Mouse (Mus musculus): ENCODE measurements around the gene Sdk1. TPM values are rescaled to one million over a fixed set of nuclear protein-coding genes. Genes with fewer than 3 reads are reported as not detected.

The Sdk1 gene
- polyA plus RNA-seq, 1 experiment from 2014 or later = 1.3 TPM

- no peak overlapping the region for H3K4me3 ChIP-seq (replicated peaks)
- no peak overlapping the region for H3K4me2 ChIP-seq
- peaks cover 12% of the 10 kb centered on the region; the same call in 1 of the 2 replicates for H3K9me3 ChIP-seq
- 97% methylated on average over 4 of the region's 4 CpGs for WGBS
- H3K36me3 ChIP-seq (replicated peaks) = no peaks in the 10 kb centered on the region
- H3K9ac ChIP-seq = no peak overlapping the region
- ATAC-seq (ENCODE audit: low FRiP score) = no peak
- no peaks in the 10 kb centered on the region for H3K4me1 ChIP-seq
- H3K27me3 ChIP-seq = 0 out of 2 replicates have a peak, but pooled peaks cover 6% of the 10 kb centered on the region
- H3K27ac ChIP-seq = no peak overlapping the region
These were observed 909.5 kb downstream of the Sdk1 start for GRCm38 (mm10) chr5:142150756-142151155.

GRCm38 (mm10) chr5:142156868-142157852 lies 915.9 kb downstream of the Sdk1 start:
- Histone ChIP-seq H3K4me1 (no peaks in the 10 kb centered on the region), H3K4me2 (no peak overlapping the region), H3K36me3 (replicated peaks) (no peaks in the 10 kb centered on the region), H3K4me3 (replicated peaks) (no peak overlapping the region), H3K27me3 (peaks cover 11% of the 10 kb centered on the region; the same call in 1 of the 2 replicates), H3K27ac (0 out of 2 replicates have a peak overlapping the region, but pooled peaks have one; percentile 50), H3K9me3 (0 out of 2 replicates have a peak, but pooled peaks cover 4% of the 10 kb centered on the region), H3K9ac (no peak overlapping the region)
- peak; percentile 44; the same call in 1 of the 2 replicates for ATAC-seq (ENCODE audit: low FRiP score)
- 58% methylated on average over 17 of the region's 17 CpGs for WGBS

DNA sequence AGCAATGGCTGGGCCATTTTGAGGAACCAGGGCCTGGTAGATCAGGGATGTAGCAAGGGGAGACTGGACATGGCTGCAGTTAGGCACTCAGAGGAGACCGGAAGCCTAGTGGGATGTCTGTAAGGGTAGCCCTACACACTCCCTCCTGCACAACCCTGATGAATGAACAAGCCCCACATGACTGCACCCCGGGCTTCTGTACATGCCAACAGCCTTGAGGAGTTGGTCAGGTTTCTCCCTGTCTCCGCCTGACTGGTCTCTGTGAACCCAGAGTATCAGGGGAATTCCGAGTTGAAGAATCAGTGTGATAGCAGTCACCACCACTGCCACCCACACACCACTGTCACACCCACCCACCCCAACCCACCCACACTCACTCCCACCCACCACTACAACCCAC lies 922.2 kb downstream of the Sdk1 start:
- WGBS = 80% methylated on average over 4 of the region's 4 CpGs
- H3K9me3 ChIP-seq = 0 out of 2 replicates have a peak, but pooled peaks cover 3% of the 10 kb centered on the region
- H3K4me3 ChIP-seq (replicated peaks) = no peak overlapping the region
- 0 out of 2 replicates have a peak, but pooled peaks cover 3% of the 10 kb centered on the region for H3K36me3 ChIP-seq (replicated peaks)
- no peak overlapping the region for H3K27ac ChIP-seq
- H3K4me1 ChIP-seq = no peaks in the 10 kb centered on the region
- ATAC-seq (ENCODE audit: low FRiP score) = no peak
- H3K9ac ChIP-seq = no peak overlapping the region
- peaks cover 9% of the 10 kb centered on the region; the same call in 1 of the 2 replicates for H3K27me3 ChIP-seq
- no peak overlapping the region for H3K4me2 ChIP-seq

DNA sequence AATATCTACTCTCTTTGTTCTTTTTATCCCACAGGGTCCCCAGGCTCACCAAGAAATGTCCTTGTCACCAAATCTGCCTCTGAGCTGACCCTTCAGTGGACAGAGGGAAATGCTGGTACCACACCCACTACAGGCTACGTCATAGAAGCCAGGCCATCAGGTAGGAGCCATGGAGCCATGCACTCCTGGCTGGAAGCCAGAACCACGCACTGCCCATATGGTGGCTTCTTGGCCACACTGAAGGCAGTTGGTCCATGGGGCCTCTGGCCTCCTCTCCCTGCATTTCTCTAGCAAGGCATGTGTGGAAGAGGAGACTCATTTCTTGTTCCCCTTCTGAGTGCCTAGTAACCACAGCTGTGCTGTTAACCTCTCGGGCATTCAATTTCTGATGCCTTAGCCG lies 932.3 kb downstream of the Sdk1 start:
- Histone ChIP-seq H3K4me1 (peaks cover 13% of the 10 kb centered on the region), H3K36me3 (replicated peaks) (no peaks in the 10 kb centered on the region), H3K27me3 (peaks cover 29% of the 10 kb centered on the region), H3K4me3 (replicated peaks) (no peak overlapping the region), H3K9me3 (no peaks in the 10 kb centered on the region), H3K27ac (no peak overlapping the region), H3K9ac (no peak overlapping the region), H3K4me2 (no peak overlapping the region)
- ATAC-seq (ENCODE audit: low FRiP score) = no peak
- 84% methylated on average over 4 of the region's 4 CpGs for WGBS

DNA sequence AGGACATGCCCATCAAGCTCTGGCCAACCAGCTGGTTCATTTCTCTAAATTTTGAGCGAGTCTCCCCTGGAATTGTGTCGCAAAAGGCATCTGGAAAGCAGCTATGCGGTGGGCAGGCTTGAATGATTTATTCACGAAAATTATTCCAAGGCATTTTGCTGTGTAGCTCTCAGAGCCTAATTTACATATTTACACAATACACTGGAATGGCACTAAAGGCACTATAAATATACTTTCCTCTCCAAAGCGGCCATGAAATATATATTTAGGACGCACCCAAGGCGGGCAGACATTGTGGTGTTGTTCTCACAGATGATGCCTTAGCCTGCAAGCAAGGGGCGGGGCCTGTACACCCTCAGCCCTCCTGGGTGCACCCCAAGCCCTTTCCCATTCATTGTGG lies 936.9 kb downstream of the Sdk1 start:
- Histone ChIP-seq H3K36me3 (replicated peaks) (no peaks in the 10 kb centered on the region), H3K27ac (no peak overlapping the region), H3K4me2 (no peak overlapping the region), H3K4me1 (peaks cover 30% of the 10 kb centered on the region), H3K9ac (no peak overlapping the region), H3K4me3 (replicated peaks) (no peak overlapping the region), H3K9me3 (no peaks in the 10 kb centered on the region), H3K27me3 (peaks cover 65% of the 10 kb centered on the region)
- ATAC-seq (ENCODE audit: low FRiP score) = peak; percentile 18; the same call in 1 of the 2 replicates
- WGBS = 48% methylated on average over 8 of the region's 8 CpGs

DNA sequence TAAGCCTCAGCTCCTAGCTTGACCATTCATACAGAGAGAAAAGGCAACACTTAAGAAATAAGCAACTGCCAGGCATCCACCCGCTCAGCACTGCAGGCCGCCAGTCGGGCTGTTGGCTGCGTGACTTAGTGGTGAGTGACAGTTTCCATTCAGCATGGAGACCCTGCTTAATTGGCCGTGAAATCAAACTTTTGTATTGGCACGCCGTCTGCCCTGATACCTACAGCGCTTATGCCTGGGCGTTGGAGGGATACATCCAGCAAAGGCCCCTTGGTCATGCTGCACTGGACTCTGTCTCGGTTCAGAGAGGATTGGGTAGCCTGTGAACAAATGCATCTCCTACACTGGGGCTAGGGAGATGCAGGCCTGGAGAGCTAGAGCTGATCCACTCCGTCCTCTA lies 938.0 kb downstream of the Sdk1 start:
- Histone ChIP-seq H3K4me2 (peak overlapping the region; percentile 19; the same call in 1 of the 2 replicates), H3K9me3 (no peaks in the 10 kb centered on the region), H3K9ac (no peak overlapping the region; the same call in 1 of the 2 replicates), H3K4me3 (replicated peaks) (no peak overlapping the region), H3K27me3 (peaks cover 70% of the 10 kb centered on the region), H3K27ac (no peak overlapping the region), H3K4me1 (peaks cover 30% of the 10 kb centered on the region), H3K36me3 (replicated peaks) (no peaks in the 10 kb centered on the region)
- 6% methylated on average over 11 of the region's 11 CpGs for WGBS
- peak; percentile 61 for ATAC-seq (ENCODE audit: low FRiP score)

GRCm38 (mm10) chr5:142181862-142182261 lies 940.6 kb downstream of the Sdk1 start:
- Histone ChIP-seq H3K4me2 (no peak overlapping the region), H3K9ac (no peak overlapping the region), H3K9me3 (no peaks in the 10 kb centered on the region), H3K36me3 (replicated peaks) (no peaks in the 10 kb centered on the region), H3K4me3 (replicated peaks) (no peak overlapping the region), H3K4me1 (peaks cover 30% of the 10 kb centered on the region), H3K27me3 (peaks cover 54% of the 10 kb centered on the region), H3K27ac (no peak overlapping the region)
- no peak for ATAC-seq (ENCODE audit: low FRiP score)
- 82% methylated on average over 14 of the region's 14 CpGs for WGBS

DNA sequence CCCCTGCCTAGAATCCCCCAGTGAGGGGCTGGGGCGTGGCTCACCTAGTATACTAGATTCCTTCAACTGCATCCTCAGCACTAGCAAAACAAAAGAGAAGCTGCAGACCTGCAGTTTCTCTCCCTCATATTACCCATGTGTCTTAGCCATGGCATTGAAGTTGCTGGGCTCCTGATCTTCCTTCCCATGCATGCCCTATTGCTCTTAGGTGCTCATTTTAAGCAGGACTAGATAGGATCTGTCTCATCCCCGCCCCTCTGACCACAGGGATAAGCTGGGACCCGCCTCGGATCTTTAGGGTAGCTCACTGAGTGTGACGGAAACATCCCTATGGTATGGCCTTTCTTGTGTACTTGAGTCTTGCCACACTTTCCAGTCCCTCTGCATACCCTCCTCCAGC lies 947.5 kb downstream of the Sdk1 start:
- WGBS = 81% methylated on average over 5 of the region's 5 CpGs
- H3K27me3 ChIP-seq = no peaks in the 10 kb centered on the region
- no peak for ATAC-seq (ENCODE audit: low FRiP score)

DNA sequence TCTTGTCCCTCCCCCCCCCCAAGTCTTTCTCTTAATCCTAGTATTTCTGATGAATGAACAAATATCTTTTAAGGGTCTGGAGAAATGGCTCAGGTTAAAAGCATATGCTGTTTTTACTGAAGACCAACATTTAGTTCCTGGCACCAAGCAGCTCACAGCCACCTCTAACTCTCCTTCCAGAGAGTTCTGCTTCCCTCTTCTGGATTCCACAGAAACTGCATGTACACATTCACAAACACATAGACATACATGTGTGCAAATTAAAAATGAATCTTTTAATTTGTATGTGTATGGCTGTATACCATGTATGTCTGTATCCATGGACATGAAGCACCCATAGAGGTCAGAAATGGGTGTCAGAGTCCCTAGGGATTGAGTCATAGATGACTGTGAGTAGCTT lies 968.6 kb downstream of the Sdk1 start:
- ATAC-seq (ENCODE audit: low FRiP score) = no peak
- no peaks in the 10 kb centered on the region for H3K36me3 ChIP-seq (replicated peaks)
- H3K27me3 ChIP-seq = no peaks in the 10 kb centered on the region
- H3K9me3 ChIP-seq = 0 out of 2 replicates have a peak, but pooled peaks cover 3% of the 10 kb centered on the region
- H3K4me1 ChIP-seq = no peaks in the 10 kb centered on the region
- no peak overlapping the region for H3K4me3 ChIP-seq (replicated peaks)
- no peak overlapping the region for H3K27ac ChIP-seq
- H3K9ac ChIP-seq = no peak overlapping the region
- H3K4me2 ChIP-seq = no peak overlapping the region

More for the DNA sequence above, 947.5 kb downstream of the Sdk1 start:
- no peak overlapping the region for H3K27ac ChIP-seq
- H3K4me3 ChIP-seq (replicated peaks) = no peak overlapping the region
- H3K4me2 ChIP-seq = no peak overlapping the region
- no peaks in the 10 kb centered on the region for H3K9me3 ChIP-seq
- peaks cover 4% of the 10 kb centered on the region; the same call in 1 of the 2 replicates for H3K4me1 ChIP-seq
- no peaks in the 10 kb centered on the region for H3K36me3 ChIP-seq (replicated peaks)
- no peak overlapping the region for H3K9ac ChIP-seq

- H3K4me2 ChIP-seq = no peak overlapping the region
- no peak overlapping the region for H3K4me3 ChIP-seq (replicated peaks)
- H3K27ac ChIP-seq = no peak overlapping the region
- H3K27me3 ChIP-seq = no peaks in the 10 kb centered on the region
- H3K9ac ChIP-seq = no peak overlapping the region
- 0 out of 2 replicates have a peak, but pooled peaks cover 2% of the 10 kb centered on the region for H3K4me1 ChIP-seq
- no peak for ATAC-seq (ENCODE audit: low FRiP score)
- 72% methylated on average over 11 of the region's 11 CpGs for WGBS
- no peaks in the 10 kb centered on the region for H3K36me3 ChIP-seq (replicated peaks)
- H3K9me3 ChIP-seq = 0 out of 2 replicates have a peak, but pooled peaks cover 3% of the 10 kb centered on the region
These were observed 971.0 kb downstream of the Sdk1 start for GRCm38 (mm10) chr5:142212252-142212651.

DNA sequence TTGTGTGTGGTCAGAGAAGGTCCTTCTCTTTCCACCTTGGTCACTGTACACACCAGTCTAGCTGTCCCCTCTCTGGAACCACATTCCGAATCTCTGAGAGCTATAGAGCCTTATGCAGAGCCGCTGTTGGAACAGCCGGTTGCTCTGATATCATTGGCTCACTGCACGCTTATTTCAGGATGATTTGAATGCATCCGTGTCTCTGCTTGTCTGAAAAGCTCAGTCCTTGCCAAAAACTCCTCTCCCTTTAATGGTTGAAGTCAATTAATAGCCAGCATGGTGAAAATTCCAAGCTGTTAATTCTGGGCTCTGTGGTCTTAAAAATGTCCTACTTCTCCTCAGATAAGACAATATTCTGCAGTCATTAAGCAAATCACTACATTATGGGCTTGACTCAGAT lies 974.7 kb downstream of the Sdk1 start:
- ATAC-seq (ENCODE audit: low FRiP score) = no peak
- H3K27ac ChIP-seq = no peak overlapping the region
- WGBS = 79% methylated on average over 5 of the region's 5 CpGs
- H3K27me3 ChIP-seq = no peaks in the 10 kb centered on the region
- H3K4me2 ChIP-seq = no peak overlapping the region
- peaks cover 3% of the 10 kb centered on the region; the same call in 1 of the 2 replicates for H3K9me3 ChIP-seq
- H3K9ac ChIP-seq = no peak overlapping the region
- H3K4me1 ChIP-seq = 0 out of 2 replicates have a peak, but pooled peaks cover 2% of the 10 kb centered on the region
- H3K4me3 ChIP-seq (replicated peaks) = no peak overlapping the region
- no peaks in the 10 kb centered on the region for H3K36me3 ChIP-seq (replicated peaks)

DNA sequence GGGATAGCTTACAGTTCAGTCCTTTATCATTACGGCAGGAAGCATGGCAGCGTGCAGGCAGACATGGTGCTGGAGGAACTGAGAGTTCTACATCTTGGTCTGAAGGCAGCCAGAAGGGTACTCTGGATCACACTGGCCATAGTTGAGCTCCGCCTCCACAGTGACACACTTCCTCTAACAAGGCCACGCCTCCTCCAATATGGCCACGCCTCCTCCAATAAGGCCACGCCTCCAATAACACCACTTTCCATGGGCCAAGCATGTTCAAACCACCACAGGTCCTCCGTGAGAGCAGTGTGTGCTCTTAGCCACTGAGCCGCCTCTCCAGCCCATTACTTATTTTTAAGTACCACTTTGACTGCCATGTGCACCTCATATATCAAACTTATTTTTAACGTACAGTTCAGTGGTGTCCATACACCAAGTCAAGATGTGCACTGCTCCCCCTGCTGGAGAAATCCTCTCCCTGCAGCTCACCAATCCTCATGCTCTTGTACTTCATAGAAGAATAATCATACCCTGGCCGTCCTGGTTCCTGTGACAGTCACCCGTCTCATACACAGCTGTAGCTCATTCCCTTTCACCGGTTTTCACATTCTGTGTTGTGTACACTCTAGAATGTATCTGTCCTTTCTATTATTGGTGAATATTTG lies 979.7 kb downstream of the Sdk1 start:
- Histone ChIP-seq H3K4me3 (replicated peaks) (no peak overlapping the region), H3K9ac (no peak overlapping the region), H3K27ac (no peak overlapping the region), H3K36me3 (replicated peaks) (no peaks in the 10 kb centered on the region), H3K9me3 (no peaks in the 10 kb centered on the region; the same call in 1 of the 2 replicates), H3K4me1 (0 out of 2 replicates have a peak, but pooled peaks cover 2% of the 10 kb centered on the region), H3K4me2 (no peak overlapping the region), H3K27me3 (no peaks in the 10 kb centered on the region)
- WGBS = 96% methylated on average over 12 of the region's 12 CpGs
- ATAC-seq (ENCODE audit: low FRiP score) = no peak

All from forebrain, embryonic 12.5 days (tissue).